Mouse (Mus musculus) kidney, postnatal 25 days (tissue): ENCODE data around the gene Cab39l.

Source experiments
- DNase-seq, 2 experiments: peaks; one replicate each; pipeline ENCODE4 v3.0.0; 2021; ENCODE audit warnings: mixed read lengths in 2 of 2

Gene Cab39l

GRCm38 (mm10) chr14:59513922-59514444 lies 73.2 kb downstream of the Cab39l start:
- DNase-seq = no peak

GRCm38 (mm10) chr14:59525843-59526242 lies 85.1 kb downstream of the Cab39l start:
- DNase-seq = no peak

GRCm38 (mm10) chr14:59530801-59531200 lies 90.0 kb downstream of the Cab39l start:
- DNase-seq = no peak

- DNase-seq = no peak
Observed at GRCm38 (mm10) chr14:59532986-59533385, 92.2 kb downstream of the Cab39l start.

GRCm38 (mm10) chr14:59533908-59534307 lies 93.1 kb downstream of the Cab39l start:
- DNase-seq = no peak

GRCm38 (mm10) chr14:59537829-59538432 lies 97.2 kb downstream of the Cab39l start:
- no peak for DNase-seq

GRCm38 (mm10) chr14:59540230-59540629 lies 99.5 kb downstream of the Cab39l start:
- DNase-seq = peak; percentile 43 to 60

- peak; percentile 79 to 81 for DNase-seq
Observed at GRCm38 (mm10) chr14:59540761-59541160, 100.0 kb downstream of the Cab39l start.

- peak in 1 of 2 experiments; percentile 31 for DNase-seq
Observed at GRCm38 (mm10) chr14:59543158-59543826, 102.5 kb downstream of the Cab39l start.

GRCm38 (mm10) chr14:59543956-59544355 lies 103.2 kb downstream of the Cab39l start:
- peak in 1 of 2 experiments; percentile 40 for DNase-seq

GRCm38 (mm10) chr14:59546162-59546880 lies 105.5 kb downstream of the Cab39l start:
- no peak for DNase-seq

- peak in 1 of 2 experiments; percentile 36 for DNase-seq
Observed at GRCm38 (mm10) chr14:59547530-59547929, 106.8 kb downstream of the Cab39l start.

GRCm38 (mm10) chr14:59548532-59548931 lies 107.8 kb downstream of the Cab39l start:
- no peak for DNase-seq

GRCm38 (mm10) chr14:59549106-59549505 lies 108.3 kb downstream of the Cab39l start:
- DNase-seq = peak; percentile 26 to 44

GRCm38 (mm10) chr14:59550841-59551240 lies 110.1 kb downstream of the Cab39l start:
- peak; percentile 64 to 86 for DNase-seq

- no peak for DNase-seq
Observed at GRCm38 (mm10) chr14:59551956-59552355, 111.2 kb downstream of the Cab39l start.

GRCm38 (mm10) chr14:59554025-59554424 lies 113.3 kb downstream of the Cab39l start:
- peak in 1 of 2 experiments; percentile 14 for DNase-seq

GRCm38 (mm10) chr14:59555018-59555417 lies 114.2 kb downstream of the Cab39l start:
- DNase-seq = no peak

GRCm38 (mm10) chr14:59555928-59556531 lies 115.3 kb downstream of the Cab39l start:
- peak; percentile 60 to 85 for DNase-seq

GRCm38 (mm10) chr14:59557071-59557470 lies 116.3 kb downstream of the Cab39l start:
- DNase-seq = no peak

- DNase-seq = no peak
Observed at GRCm38 (mm10) chr14:59557886-59558285, 117.1 kb downstream of the Cab39l start.

- no peak for DNase-seq
Observed at GRCm38 (mm10) chr14:59566756-59567155, 126.0 kb downstream of the Cab39l start.

GRCm38 (mm10) chr14:59576385-59576784 lies 135.6 kb downstream of the Cab39l start:
- no peak for DNase-seq
